Mouse (Mus musculus) left cerebral cortex, postnatal 25 days (tissue): Measurements from ENCODE around the gene Atp6v1g3. TPM values are rescaled to one million over a fixed set of nuclear protein-coding genes. Genes with fewer than 3 reads are reported as not detected.

Source experiments
- DNase-seq, 2 experiments: peaks; one replicate each; pipeline ENCODE4 v3.0.0; 2022; ENCODE audit warnings: low spot score in 2 of 2, mixed read lengths in 1 of 2
- intact Hi-C: fragments of 180-260 bp; cut with DNase I; formaldehyde crosslinking; loops from one replicate; pipeline ENCODE4 v1.15.1; 2025
- total RNA-seq, 2 experiments: library from RNA; stranded (reverse); gene quantifications; 2 replicates each; pipeline ENCODE4 v1.2.3; 2021

The Atp6v1g3 gene
- not detected for total RNA-seq

DNA sequence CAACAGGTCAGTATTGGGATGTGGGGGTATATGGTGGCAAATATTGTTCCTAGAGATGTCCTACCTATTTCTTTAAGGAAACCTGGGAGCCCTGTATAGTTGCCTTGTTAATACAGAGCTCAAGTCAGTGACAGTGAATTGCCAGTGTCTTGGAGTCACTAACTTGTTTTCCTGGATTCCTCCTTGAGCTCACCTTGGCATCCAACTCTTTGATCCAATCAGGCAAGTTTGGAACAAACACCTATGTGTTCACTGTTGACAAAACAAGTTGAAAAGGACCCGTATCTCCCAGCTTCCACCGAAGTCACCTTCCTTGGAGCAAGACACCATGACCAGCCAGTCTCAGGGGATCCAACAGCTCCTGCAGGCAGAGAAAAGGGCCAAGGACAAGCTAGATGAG is at the start of gene Atp6v1g3:
Atp6v1g3 (plus strand) TSS at position 301 of the 400 bp plus-strand sequence.
- DNase-seq: no peak
- intact Hi-C loops: no loop called here

DNA sequence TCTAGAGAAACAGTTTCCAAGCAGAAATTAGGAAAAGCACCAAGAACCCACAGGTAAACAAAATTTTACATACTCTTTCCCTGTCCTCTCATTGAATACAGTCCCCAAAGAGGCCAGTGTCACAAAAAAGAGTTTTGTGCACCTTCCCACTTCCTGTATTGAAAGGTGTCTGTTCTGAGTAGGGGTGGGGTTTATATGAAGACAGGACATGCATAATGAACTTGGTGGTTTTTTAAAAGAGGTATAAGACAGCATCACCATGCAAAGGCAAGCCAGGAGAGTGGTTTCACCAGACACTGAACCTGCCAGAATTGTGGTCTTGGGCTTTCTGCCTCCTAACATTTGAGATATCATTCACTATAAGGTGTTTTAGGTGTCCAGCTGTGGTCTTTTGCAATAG is 40.5 kb upstream of the Atp6v1g3 start:
- intact Hi-C loops: no loop called here
- DNase-seq: no peak

- no peak for DNase-seq
- intact Hi-C loops: no loop called here
Observed at GRCm38 (mm10) chr1:138237252-138237651, 36.3 kb upstream of the Atp6v1g3 start.

- DNase-seq: no peak
- intact Hi-C loops: no loop called here
Observed at GRCm38 (mm10) chr1:138243947-138244346, 29.6 kb upstream of the Atp6v1g3 start.

DNA sequence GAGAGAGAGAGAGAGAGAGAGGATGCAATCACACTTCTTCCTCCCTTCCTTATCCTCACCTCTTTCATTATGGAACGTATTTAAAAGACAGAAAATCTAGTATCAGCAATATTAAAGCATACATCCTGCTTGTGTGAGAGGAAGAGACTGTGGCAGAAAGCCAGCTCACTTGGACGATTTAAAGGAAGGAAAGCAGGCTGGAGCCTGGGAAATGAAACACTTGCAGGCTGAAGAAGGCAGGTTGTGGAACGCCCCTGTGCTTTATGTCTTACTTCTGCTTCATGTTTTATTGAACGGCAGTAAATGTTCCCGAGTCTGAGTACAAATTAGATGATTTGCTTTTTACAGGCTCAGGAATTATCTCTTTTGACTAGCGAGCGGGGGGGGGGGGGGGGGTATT is 29.1 kb upstream of the Atp6v1g3 start:
- DNase-seq: peak; percentile 23 to 65
- intact Hi-C loops: no loop called here

- no peak for DNase-seq
- intact Hi-C loops: no loop called here
Observed at GRCm38 (mm10) chr1:138245103-138245502, 28.4 kb upstream of the Atp6v1g3 start.

GRCm38 (mm10) chr1:138245533-138245932 is 28.0 kb upstream of the Atp6v1g3 start:
- intact Hi-C loops: no loop called here
- no peak for DNase-seq

GRCm38 (mm10) chr1:138246438-138247164 is 26.9 kb upstream of the Atp6v1g3 start:
- no peak for DNase-seq
- intact Hi-C loops: no loop called here

DNA sequence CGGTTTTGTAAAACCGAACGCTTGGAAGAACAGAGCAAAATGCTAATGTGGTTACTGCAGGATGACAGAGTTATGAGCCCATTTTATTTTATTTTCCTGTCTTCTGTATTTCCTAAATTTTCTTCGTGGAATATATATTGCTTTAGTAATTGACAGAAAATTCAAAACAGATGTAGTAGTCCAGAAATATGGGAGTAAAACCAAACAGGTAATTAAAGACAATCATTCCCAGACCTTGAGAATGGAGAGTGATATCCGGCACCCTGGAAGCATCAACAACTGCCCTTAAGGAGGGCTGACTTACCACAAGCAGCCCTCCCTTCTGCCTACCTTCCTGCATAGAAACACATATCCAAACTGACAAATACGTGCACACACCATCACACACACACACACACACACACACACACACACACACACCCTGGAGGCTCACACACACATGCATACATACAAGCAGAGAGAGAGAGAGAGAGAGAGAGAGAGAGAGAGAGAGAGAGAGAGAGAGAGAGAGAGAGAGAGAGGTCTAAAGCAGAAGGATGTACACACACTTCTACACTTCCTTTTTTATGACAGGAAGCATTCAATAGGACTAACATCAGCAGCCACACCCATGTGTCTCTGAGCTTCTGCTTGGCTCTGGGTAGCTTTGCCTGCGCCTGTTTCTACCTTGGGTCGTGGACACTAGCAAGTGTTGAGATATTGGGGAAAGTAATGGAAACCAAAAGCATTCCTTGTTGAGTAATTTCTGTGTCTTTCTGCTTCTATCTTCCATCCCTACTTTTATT is 25.6 kb upstream of the Atp6v1g3 start:
- DNase-seq: no peak

GRCm38 (mm10) chr1:138248770-138249169 is 24.8 kb upstream of the Atp6v1g3 start:
- DNase-seq: no peak
- intact Hi-C loops: no loop called here

More for the DNA sequence above, 25.6 kb upstream of the Atp6v1g3 start:
- intact Hi-C loops: no loop called here

DNA sequence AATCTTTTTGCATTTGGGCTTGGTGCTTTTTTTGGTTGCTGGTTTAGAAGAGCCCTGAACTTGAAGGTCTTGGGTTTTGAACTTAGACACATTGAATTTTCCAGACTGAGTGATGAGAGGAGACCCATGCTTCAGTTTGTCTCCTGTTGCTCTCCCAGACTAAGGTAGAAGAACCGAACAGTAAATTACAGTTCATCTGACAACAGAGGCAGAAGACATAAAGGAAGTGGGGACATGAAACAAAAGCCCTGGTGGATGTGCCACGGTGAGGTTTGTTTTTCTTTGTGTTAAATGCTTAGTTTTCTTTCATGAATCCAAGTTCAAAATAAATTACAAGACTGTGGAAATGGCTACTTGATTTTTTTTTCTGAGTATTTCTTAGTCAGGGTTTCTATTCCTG is 22.6 kb upstream of the Atp6v1g3 start:
- intact Hi-C loops: loop anchor here (10.0 kb wide), 1 partner anchor 106 kb away; no protein-coding TSS in a partner anchor
- no peak for DNase-seq

DNA sequence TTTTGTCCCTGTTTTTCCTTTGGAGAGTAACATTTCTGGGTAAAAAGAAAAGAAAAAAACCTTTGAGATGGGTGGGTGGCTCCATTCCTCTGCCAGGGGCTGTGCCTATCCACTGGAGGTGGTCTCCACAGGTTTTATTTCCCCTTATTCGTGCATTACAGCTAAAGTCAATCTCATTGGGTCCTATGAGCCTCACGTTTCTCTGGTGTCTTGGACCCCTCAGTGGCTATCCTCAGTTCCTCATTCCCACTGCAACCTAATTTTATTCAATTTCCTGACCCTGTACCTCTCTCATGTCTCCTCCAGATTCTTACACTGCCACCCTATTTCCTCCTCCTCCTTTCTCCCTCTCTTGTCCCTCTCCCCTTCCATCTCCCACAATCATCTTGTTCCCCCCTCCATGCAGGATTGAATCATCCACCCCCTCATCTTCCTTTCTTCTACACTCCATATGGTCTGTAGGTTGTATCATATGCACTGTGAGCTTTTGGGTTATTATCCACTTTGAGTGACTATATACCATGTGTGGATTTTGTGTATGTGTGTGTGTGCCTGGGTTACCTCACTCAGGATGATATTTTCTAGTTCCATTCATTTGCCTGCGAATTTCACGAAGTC is 17.3 kb upstream of the Atp6v1g3 start:
- peak in 1 of 2 experiments; percentile 74 for DNase-seq
- intact Hi-C loops: loop anchor here (10.0 kb wide), 1 partner anchor 111 kb away; no protein-coding TSS in a partner anchor

GRCm38 (mm10) chr1:138258758-138259157 is 14.8 kb upstream of the Atp6v1g3 start:
- intact Hi-C loops: loop anchor here (10.0 kb wide), 1 partner anchor 114 kb away; no protein-coding TSS in a partner anchor
- no peak for DNase-seq

DNA sequence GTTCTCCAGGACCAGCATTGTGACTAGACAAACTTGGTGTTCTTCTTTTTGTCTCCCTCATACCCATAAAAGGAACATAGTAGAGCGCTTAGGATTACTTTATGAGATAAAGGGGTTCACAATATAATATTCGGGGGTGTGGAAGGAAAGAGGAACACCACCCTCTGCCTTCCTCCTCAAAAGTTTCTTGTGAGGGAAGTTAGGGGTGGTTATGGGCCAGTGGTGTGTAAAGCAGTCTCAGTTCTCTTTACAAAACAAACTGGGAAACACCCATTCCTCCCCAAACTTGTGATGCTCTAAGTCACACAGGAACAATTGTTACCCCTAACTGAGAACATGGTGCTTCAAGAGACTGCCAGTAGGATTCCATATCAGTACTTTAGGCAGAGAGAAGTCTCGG is 12.0 kb upstream of the Atp6v1g3 start:
- DNase-seq: no peak
- intact Hi-C loops: no loop called here

- DNase-seq: no peak
Observed at GRCm38 (mm10) chr1:138262408-138262807, 11.1 kb upstream of the Atp6v1g3 start.

DNA sequence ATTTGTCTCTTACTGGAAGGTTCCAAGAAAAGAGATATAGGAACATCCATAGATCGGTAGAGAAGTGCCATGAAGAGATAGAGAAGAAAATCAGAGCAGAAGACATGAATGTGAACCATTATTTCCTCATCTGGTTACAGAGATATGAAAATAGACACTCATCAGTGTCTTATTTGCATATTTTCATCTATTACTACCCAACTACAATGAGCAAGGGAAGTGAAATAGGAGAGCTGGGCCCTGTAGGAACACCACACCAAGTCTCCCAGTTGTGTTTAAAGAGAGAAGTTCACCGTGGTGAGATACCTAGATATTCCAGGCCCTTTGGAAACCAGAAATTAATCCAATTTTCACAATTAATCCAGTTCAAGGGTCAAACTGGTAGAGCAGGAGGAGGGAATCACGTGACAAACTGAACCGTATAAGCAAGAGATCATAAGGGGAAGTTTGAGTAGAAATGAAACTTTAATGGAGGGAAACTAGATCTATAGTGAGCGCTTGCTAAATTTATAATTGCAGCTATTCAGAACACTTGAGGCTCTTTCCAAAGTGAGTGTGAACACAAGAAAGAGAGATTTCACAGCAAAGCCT is 6.0 kb upstream of the Atp6v1g3 start:
- intact Hi-C loops: no loop called here
- DNase-seq: no peak

More at GRCm38 (mm10) chr1:138262408-138262807, 11.1 kb upstream of the Atp6v1g3 start:
- intact Hi-C loops: no loop called here

DNA sequence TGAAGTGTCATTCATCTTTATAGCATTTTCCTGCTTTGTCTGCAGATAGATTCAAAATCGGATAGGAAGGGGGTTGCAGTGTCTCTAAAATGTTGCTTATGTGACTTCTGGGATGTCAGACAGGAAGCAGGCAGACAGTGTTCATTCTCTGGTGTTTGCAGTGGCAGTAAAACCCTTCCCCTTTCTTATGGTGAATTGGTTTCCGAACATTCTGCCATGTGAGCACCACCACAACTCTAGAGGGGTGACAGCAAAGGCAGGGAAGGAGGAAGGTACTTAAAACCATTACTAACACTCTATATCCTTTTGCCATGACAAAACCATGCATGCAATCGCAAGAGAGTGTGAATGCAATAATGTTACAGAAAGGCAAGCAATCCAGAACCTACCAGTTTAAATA is 1.4 kb downstream of the Atp6v1g3 start:
- intact Hi-C loops: no loop called here
- DNase-seq: no peak

- no peak for DNase-seq
- intact Hi-C loops: no loop called here
Observed at GRCm38 (mm10) chr1:138275859-138276258, 2.3 kb downstream of the Atp6v1g3 start.

GRCm38 (mm10) chr1:138281139-138281538 is 7.6 kb downstream of the Atp6v1g3 start:
- no peak for DNase-seq
- intact Hi-C loops: no loop called here
